Mouse (Mus musculus): ENCODE data around the gene Cpa1.

- TF ChIP-seq EP300 (optimal IDR thresholded peaks at IDR 0.05), result no peak
- no peak for TF ChIP-seq CTCF (IDR thresholded peaks at IDR 0.05; ENCODE audit: low read depth)
These were observed 20.3 kb upstream of the Cpa1 start for GRCm38 (mm10) chr6:30618735-30619134.
